Mouse (Mus musculus): ENCODE results near the gene F12.

Gene F12

GRCm38 (mm10) chr13:55371007-55371681, 55.4 kb downstream of the F12 start:
- no peak for DNase-seq (ENCODE audit: low spot score)

GRCm38 (mm10) chr13:55370234-55370633, 56.4 kb downstream of the F12 start:
- DNase-seq (ENCODE audit: low spot score), result no peak

- no peak for DNase-seq (ENCODE audit: low spot score)
Measured at GRCm38 (mm10) chr13:55369531-55370114, 57.0 kb downstream of the F12 start, which contains the start of gene Rgs14. TSS of gene Rgs14 (plus strand) at chr13:55369732.

- no peak for DNase-seq (ENCODE audit: low spot score)
Measured at GRCm38 (mm10) chr13:55368401-55368800, 58.2 kb downstream of the F12 start.

Measured in ovary, adult 18-20 months (tissue).